Mouse (Mus musculus): ENCODE measurements around the gene Agbl4.
"Not testable (repeated sequence)": the region's sequence is repeated elsewhere in the genome, so short reads cannot be mapped to it uniquely, and the experiment has no call there.

GRCm38 (mm10) chr4:111219030-111219429, 821.6 kb downstream of the Agbl4 start:
- not testable (repeated sequence) for TF ChIP-seq CTCF, POLR2A (IDR thresholded peaks at IDR 0.05; ENCODE audit: insufficient read depth, low read depth, low read length)

Data from olfactory bulb, adult 2 months (tissue).